Mouse (Mus musculus) midbrain, embryonic 14.5 days (tissue): ENCODE measurements at regions not wholly inside any gene's neighbourhood (a gene's known extent, or its start where the extent isn't known, plus 50 kb on each side); places are given as distances from the start of the nearest gene placed in this dataset.

ENCODE experiments used
- ATAC-seq: fragments of 200-750 bp; cut with Nextera tagmentation; 2 replicates; pipeline ENCODE4 v1.8.0; 2017; ENCODE audit warnings: moderate number of reproducible peaks, moderate library complexity; ENCODE audit not compliant: low FRiP score, low TSS enrichment
- DNase-seq: peaks from one replicate; pipeline ENCODE4 v3.0.0-alpha.2; 2015
- H3K27ac ChIP-seq: fragments of 300-500 bp; sonication (generic); replicated peaks from 2 replicates; pipeline ENCODE4 v1.5.1; 2014; ENCODE audit warnings: mild to moderate bottlenecking, low read depth, low read length, moderate library complexity
- H3K27me3 ChIP-seq: fragments of 300-500 bp; sonication (generic); 2 replicates; pipeline ENCODE4 v1.6.1; 2014; ENCODE audit warnings: low read length, control low read depth, mixed read lengths; ENCODE audit not compliant: control insufficient read depth, insufficient read depth
- H3K36me3 ChIP-seq: fragments of 300-500 bp; sonication (generic); 2 replicates; pipeline ENCODE4 v1.6.1; 2014; ENCODE audit warnings: low read length, control low read depth; ENCODE audit not compliant: control insufficient read depth, insufficient read depth
- H3K4me1 ChIP-seq: fragments of 300-500 bp; sonication (generic); 2 replicates; pipeline ENCODE4 v1.6.1; 2014; ENCODE audit warnings: mild to moderate bottlenecking, antibody characterized with exemption, low read length, control low read depth; ENCODE audit not compliant: control insufficient read depth, insufficient read depth
- H3K4me2 ChIP-seq: fragments of 300-500 bp; sonication (generic); 2 replicates; pipeline ENCODE4 v1.6.1; 2014; ENCODE audit warnings: mild to moderate bottlenecking, low read length, moderate library complexity
- H3K4me3 ChIP-seq: fragments of 300-500 bp; sonication (generic); replicated peaks from 2 replicates; pipeline ENCODE4 v1.5.1; 2014; ENCODE audit warnings: low read depth, low read length
- H3K9ac ChIP-seq: fragments of 300-500 bp; sonication (generic); replicated peaks from 2 replicates; pipeline ENCODE4 v1.6.1; 2014; ENCODE audit warnings: mild to moderate bottlenecking, low read length, moderate library complexity
- H3K9me3 ChIP-seq: fragments of 300-500 bp; sonication (generic); 2 replicates; pipeline ENCODE4 v1.6.1; 2016; ENCODE audit warnings: low read length, control low read depth, mixed read lengths; ENCODE audit not compliant: control insufficient read depth
- WGBS: fragments of 180-500 bp; shearing (Covaris S2); extraction: QIAGEN DNeasy Blood & Tissue Kit; methylation state at CpG from one replicate; pipeline ENCODE4 v1.1.7; 2014; 5-methylcytosine and 5-hydroxymethylcytosine counted together

GRCm38 (mm10) chr15:63611161-63611560 lies 233.8 kb downstream of the Gsdmc2 start:
- no peak overlapping the region for H3K4me3 ChIP-seq

GRCm38 (mm10) chr15:63603100-63603714 lies 241.8 kb downstream of the Gsdmc2 start:
- Histone ChIP-seq H3K27me3 (no peaks in the 10 kb centered on the region), H3K4me3 (no peak overlapping the region), H3K4me1 (no peaks in the 10 kb centered on the region), H3K9ac (no peak overlapping the region), H3K36me3 (no peaks in the 10 kb centered on the region), H3K27ac (no peak overlapping the region), H3K9me3 (no peaks in the 10 kb centered on the region), H3K4me2 (no peak overlapping the region)
- WGBS, result 89% methylated on average over 8 of the region's 8 CpGs
- DNase-seq, result no peak
- no peak for ATAC-seq

More at GRCm38 (mm10) chr15:63611161-63611560, 233.8 kb downstream of the Gsdmc2 start:
- Histone ChIP-seq H3K9me3 (no peaks in the 10 kb centered on the region), H3K9ac (no peak overlapping the region), H3K36me3 (no peaks in the 10 kb centered on the region), H3K4me2 (no peak overlapping the region), H3K27me3 (no peaks in the 10 kb centered on the region), H3K4me1 (no peaks in the 10 kb centered on the region), H3K27ac (no peak overlapping the region)
- ATAC-seq (no peak), DNase-seq (no peak)
- WGBS, result 85% methylated on average over 3 of the region's 3 CpGs

GRCm38 (mm10) chr15:63601543-63601942 lies 243.4 kb downstream of the Gsdmc2 start:
- ATAC-seq (peak; percentile 69; the same call in 1 of the 2 replicates), DNase-seq (peak; percentile 80)
- Histone ChIP-seq H3K4me2 (no peak overlapping the region), H3K9me3 (no peaks in the 10 kb centered on the region), H3K27me3 (no peaks in the 10 kb centered on the region), H3K9ac (no peak overlapping the region), H3K36me3 (no peaks in the 10 kb centered on the region), H3K4me1 (no peaks in the 10 kb centered on the region), H3K27ac (no peak overlapping the region), H3K4me3 (no peak overlapping the region)
- 51% methylated on average over 5 of the region's 5 CpGs for whole genome bisulfite sequencing

GRCm38 (mm10) chr15:63592758-63593463 lies 252.1 kb downstream of the Gsdmc2 start:
- WGBS, result 97% methylated on average over 5 of the region's 5 CpGs
- no peak overlapping the region for H3K4me2 ChIP-seq
- no peaks in the 10 kb centered on the region for H3K27me3 ChIP-seq
- DNase-seq (no peak), ATAC-seq (no peak)
- H3K9me3 ChIP-seq, result no peaks in the 10 kb centered on the region
- no peaks in the 10 kb centered on the region for H3K4me1 ChIP-seq
- H3K9ac ChIP-seq, result no peak overlapping the region
- H3K27ac ChIP-seq, result no peak overlapping the region
- H3K36me3 ChIP-seq, result no peaks in the 10 kb centered on the region
- H3K4me3 ChIP-seq, result no peak overlapping the region

- WGBS, result 80% methylated on average over 2 of the region's 2 CpGs
- no peaks in the 10 kb centered on the region for H3K27me3 ChIP-seq
Measured at GRCm38 (mm10) chr15:63559293-63559692, 285.7 kb downstream of the Gsdmc2 start.

GRCm38 (mm10) chr15:63558691-63559090 lies 286.3 kb downstream of the Gsdmc2 start:
- DNase-seq (no peak), ATAC-seq (no peak)
- Histone ChIP-seq H3K9ac (no peak overlapping the region), H3K27me3 (no peaks in the 10 kb centered on the region), H3K4me2 (no peak overlapping the region), H3K36me3 (no peaks in the 10 kb centered on the region), H3K27ac (no peak overlapping the region), H3K4me1 (no peaks in the 10 kb centered on the region), H3K4me3 (no peak overlapping the region), H3K9me3 (no peaks in the 10 kb centered on the region)
- 97% methylated on average over 1 of the region's 1 CpGs for WGBS

More at GRCm38 (mm10) chr15:63559293-63559692, 285.7 kb downstream of the Gsdmc2 start:
- Histone ChIP-seq H3K36me3 (no peaks in the 10 kb centered on the region), H3K4me1 (no peaks in the 10 kb centered on the region), H3K4me2 (no peak overlapping the region), H3K4me3 (no peak overlapping the region), H3K9ac (no peak overlapping the region), H3K27ac (no peak overlapping the region), H3K9me3 (no peaks in the 10 kb centered on the region)
- ATAC-seq (no peak), DNase-seq (no peak)

- Histone ChIP-seq H3K9ac (no peak overlapping the region), H3K4me2 (no peak overlapping the region), H3K36me3 (no peaks in the 10 kb centered on the region), H3K27ac (no peak overlapping the region), H3K27me3 (no peaks in the 10 kb centered on the region), H3K4me1 (no peaks in the 10 kb centered on the region), H3K4me3 (no peak overlapping the region), H3K9me3 (no peaks in the 10 kb centered on the region)
- ATAC-seq, result no peak
- WGBS, result 85% methylated on average over 3 of the region's 3 CpGs
- DNase-seq, result no peak
Measured at GRCm38 (mm10) chr15:63557816-63558215, 287.2 kb downstream of the Gsdmc2 start.

GRCm38 (mm10) chr15:63553597-63553996 lies 291.4 kb downstream of the Gsdmc2 start:
- Histone ChIP-seq H3K4me3 (no peak overlapping the region), H3K4me1 (no peaks in the 10 kb centered on the region), H3K36me3 (no peaks in the 10 kb centered on the region), H3K4me2 (no peak overlapping the region), H3K9me3 (no peaks in the 10 kb centered on the region), H3K27me3 (no peaks in the 10 kb centered on the region), H3K9ac (no peak overlapping the region), H3K27ac (no peak overlapping the region)
- no peak for DNase-seq
- 72% methylated on average over 5 of the region's 5 CpGs for WGBS
- no peak for ATAC-seq
